Mouse (Mus musculus): Measurements from ENCODE around the gene Sfr1. TPM values are rescaled to one million over a fixed set of nuclear protein-coding genes. Genes with fewer than 3 reads are reported as not detected.

Gene Sfr1
- 71.2 TPM for total RNA-seq (2023)

DNA sequence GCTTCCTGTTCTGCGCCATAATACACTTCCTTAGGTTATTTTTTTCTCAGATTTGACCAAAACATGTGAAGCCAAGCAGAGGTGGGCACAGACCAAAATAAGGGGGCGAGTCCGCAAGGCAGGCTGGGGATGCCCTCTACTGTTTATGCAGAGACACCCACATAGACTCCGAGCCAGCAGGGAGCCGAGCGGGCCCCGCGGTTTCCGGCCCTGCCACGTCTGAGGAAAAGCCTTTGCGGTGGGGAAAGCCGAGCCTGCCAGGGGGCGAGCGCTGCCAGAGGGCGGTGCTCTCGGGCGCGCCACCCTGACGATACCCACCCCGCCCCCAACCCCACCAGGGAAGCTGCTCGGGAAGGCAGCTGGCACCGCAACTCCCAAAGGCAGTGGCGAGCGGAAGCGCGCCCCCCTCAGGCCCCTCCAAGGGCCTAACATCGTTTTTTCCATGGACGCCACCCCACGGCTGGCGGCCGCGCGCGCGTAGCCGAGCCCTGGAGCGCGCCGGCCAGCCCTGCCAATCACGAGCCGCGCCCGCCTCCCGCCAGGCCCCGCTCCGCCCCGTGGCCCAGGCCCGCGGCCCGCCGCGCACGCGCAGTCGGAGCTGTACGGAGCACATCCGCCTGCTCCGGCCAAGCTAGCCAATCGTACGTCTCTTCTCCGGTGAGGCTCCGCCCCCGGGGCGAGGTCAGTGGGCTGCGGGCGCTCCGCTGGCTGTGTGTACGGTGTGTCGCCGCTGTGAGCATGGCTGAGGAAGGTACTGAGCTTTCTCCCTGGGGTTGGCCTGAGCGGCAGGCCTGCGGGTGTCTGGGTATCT lies at the start of gene Sfr1:
Gene Sfr1 (plus strand): TSS at position 612 of the 811 bp plus-strand sequence.

DNA sequence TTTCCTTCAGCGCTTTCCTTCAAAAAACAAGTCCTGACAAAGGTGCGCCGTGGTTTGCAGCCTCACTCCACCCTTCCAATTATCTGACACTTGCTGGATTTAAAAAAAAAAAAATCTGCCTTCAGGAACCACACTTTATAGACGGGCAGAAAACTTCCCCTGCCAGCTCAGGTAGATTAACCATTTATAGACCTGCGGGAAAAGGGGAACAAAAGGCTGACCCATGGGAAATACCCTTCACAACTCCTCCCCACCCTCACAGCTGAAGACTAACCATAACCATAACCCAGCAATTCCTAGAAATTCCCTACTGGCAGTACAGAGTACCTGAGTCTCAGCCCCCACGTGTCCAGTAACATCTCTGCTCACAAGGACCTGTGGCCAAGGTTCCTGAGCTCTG lies 39.5 kb upstream of the Sfr1 start, which contains the start of gene Col17a1:
Gene Col17a1 (minus strand): TSS at position 101 of the 400 bp plus-strand sequence.

Other genes with a start within 250 kb of the Sfr1 start
- 34.5 TPM for gene Stn1, start 194.2 kb upstream of the Sfr1 start, total RNA-seq (2023)
- gene Slk, start 152.0 kb upstream of the Sfr1 start, total RNA-seq (2023), result 65.0 TPM
- 0.59 TPM for gene Col17a1, start 39.6 kb upstream of the Sfr1 start, total RNA-seq (2023)
- gene Gsto1, start 123.3 kb downstream of the Sfr1 start, total RNA-seq (2023), result 17.7 TPM
- not detected for gene Gsto2, start 133.9 kb downstream of the Sfr1 start, total RNA-seq (2023)
- not detected for gene Cfap43, start 187.6 kb downstream of the Sfr1 start, total RNA-seq (2023)
- 112 TPM for gene Itprip, start 187.6 kb downstream of the Sfr1 start, total RNA-seq (2023)
- not detected for gene Cfap58, start 206.0 kb downstream of the Sfr1 start, total RNA-seq (2023)